Mouse (Mus musculus): ENCODE data around the gene Amdhd1. TPM values are rescaled to one million over a fixed set of nuclear protein-coding genes. Genes with fewer than 3 reads are reported as not detected.
"Not testable (repeated sequence)": the region's sequence is repeated elsewhere in the genome, so short reads cannot be mapped to it uniquely, and the experiment has no call there.

The Amdhd1 gene
- polyA plus RNA-seq, 1 experiment from 2014 or later: 1.7 TPM

DNA sequence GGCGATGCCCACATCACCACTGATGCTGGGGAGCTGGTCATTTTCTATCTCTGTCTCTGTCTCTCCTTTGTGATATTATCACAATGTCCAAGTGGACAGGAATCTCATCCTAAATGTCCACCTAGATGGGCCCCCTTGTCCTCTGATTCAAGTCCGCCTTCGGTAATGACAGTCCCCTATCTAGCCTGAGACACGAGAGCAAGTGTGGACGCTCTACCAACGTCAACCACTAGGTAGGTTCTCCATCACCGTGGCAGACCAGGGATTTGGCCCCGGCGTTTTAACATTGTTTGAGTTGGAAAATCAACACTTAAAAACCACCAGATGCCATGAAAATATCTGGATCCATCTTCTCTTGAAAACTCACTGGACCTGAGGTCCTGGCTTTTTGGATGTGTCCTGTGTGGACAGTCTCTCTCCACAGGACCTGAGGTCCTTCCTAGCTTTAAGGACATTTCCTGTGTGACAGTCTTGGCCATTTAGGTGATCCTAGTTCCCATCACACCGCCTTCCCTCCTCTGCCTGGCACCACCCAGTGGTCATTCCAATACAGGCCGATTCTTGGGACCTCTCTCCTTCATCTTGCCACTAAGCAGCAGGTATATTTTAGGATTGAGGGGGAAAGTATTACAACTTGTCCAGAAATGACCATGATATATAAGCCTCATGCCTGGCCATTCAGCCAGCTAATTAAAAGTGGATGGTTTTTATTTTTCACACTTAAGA, 28.2 kb upstream of the Amdhd1 start:
- H3K36me3 ChIP-seq (ENCODE audit: control insufficient read depth, insufficient read depth, low read length): no peaks in the 10 kb centered on the region
- no peaks in the 10 kb centered on the region for H3K9me3 ChIP-seq (replicated peaks; ENCODE audit: control insufficient read depth, low read length)
- ATAC-seq (ENCODE audit: insufficient read depth, low FRiP score): no peak
- no peaks in the 10 kb centered on the region for H3K27me3 ChIP-seq (ENCODE audit: control insufficient read depth, insufficient read depth, low read length)
- H3K4me2 ChIP-seq (ENCODE audit: low read depth, low read length): no peak overlapping the region
- WGBS: 84% methylated on average over 11 of the region's 11 CpGs
- no peak overlapping the region for H3K4me3 ChIP-seq (replicated peaks; ENCODE audit: low read length)
- H3K27ac ChIP-seq (ENCODE audit: low read length): no peak overlapping the region
- no peak overlapping the region for H3K9ac ChIP-seq (ENCODE audit: low read length)
- no peaks in the 10 kb centered on the region for H3K4me1 ChIP-seq (ENCODE audit: control insufficient read depth, insufficient read depth, low read length)

DNA sequence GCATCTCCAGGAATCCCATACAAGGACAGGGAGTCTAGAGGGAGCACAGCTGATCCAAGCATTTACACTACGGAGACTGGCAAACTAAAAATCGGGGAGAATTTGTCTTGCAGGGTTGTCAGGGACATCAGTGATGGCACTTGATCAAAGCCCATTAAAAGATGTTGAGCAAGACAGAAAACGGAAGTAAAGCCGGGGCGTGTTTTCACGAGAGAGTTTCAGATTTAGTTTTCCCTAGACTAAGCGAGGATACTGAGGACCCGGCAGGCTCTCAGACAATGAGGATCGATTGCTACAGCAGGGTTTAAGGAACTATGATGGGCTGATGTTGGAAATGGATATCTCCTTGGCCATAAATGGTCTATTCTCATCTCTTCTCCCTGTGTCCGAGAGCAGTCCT, 27.2 kb upstream of the Amdhd1 start:
- no peak for ATAC-seq (ENCODE audit: insufficient read depth, low FRiP score)
- Histone ChIP-seq H3K27me3 (ENCODE audit: control insufficient read depth, insufficient read depth, low read length) (no peaks in the 10 kb centered on the region), H3K36me3 (ENCODE audit: control insufficient read depth, insufficient read depth, low read length) (no peaks in the 10 kb centered on the region), H3K9me3 (replicated peaks; ENCODE audit: control insufficient read depth, low read length) (no peaks in the 10 kb centered on the region), H3K4me1 (ENCODE audit: control insufficient read depth, insufficient read depth, low read length) (no peaks in the 10 kb centered on the region), H3K27ac (ENCODE audit: low read length) (no peak overlapping the region), H3K4me2 (ENCODE audit: low read depth, low read length) (no peak overlapping the region), H3K4me3 (replicated peaks; ENCODE audit: low read length) (no peak overlapping the region), H3K9ac (ENCODE audit: low read length) (no peak overlapping the region)
- 85% methylated on average over 10 of the region's 10 CpGs for WGBS

DNA sequence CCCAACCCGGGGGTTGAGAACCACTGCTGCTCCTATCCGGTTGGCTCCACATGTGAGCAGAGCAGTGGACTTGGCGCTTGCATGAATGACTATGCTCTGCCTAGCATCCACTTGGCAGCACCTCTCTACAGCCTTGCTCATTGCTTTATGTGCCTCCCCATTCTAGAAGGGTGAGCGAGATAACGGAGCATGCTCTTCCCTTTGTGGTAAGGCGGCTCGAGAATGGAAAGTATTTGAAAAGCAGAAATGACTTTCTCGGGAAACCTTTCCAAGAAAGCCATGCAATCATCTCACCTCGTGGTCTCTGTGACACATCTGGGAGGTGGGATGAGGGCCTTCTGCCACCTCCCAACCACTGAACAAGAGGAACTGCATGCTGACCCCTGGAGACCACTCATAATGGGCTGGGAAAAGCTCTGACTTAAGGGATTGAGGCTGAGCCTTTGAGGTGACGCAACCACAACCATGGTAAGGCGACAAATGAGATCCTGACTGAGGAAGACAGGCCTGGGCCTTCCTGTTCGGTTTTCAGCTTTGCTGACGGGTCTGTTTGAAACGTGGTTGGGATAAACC, 24.8 kb upstream of the Amdhd1 start:
- Histone ChIP-seq H3K36me3 (ENCODE audit: control insufficient read depth, insufficient read depth, low read length) (no peaks in the 10 kb centered on the region), H3K27ac (ENCODE audit: low read length) (no peak overlapping the region), H3K27me3 (ENCODE audit: control insufficient read depth, insufficient read depth, low read length) (no peaks in the 10 kb centered on the region), H3K9ac (ENCODE audit: low read length) (no peak overlapping the region), H3K9me3 (replicated peaks; ENCODE audit: control insufficient read depth, low read length) (0 out of 2 replicates have a peak, but pooled peaks cover 3% of the 10 kb centered on the region), H3K4me1 (ENCODE audit: control insufficient read depth, insufficient read depth, low read length) (no peaks in the 10 kb centered on the region), H3K4me3 (replicated peaks; ENCODE audit: low read length) (no peak overlapping the region), H3K4me2 (ENCODE audit: low read depth, low read length) (no peak overlapping the region)
- no peak for ATAC-seq (ENCODE audit: insufficient read depth, low FRiP score)
- 77% methylated on average over 14 of the region's 14 CpGs for WGBS

DNA sequence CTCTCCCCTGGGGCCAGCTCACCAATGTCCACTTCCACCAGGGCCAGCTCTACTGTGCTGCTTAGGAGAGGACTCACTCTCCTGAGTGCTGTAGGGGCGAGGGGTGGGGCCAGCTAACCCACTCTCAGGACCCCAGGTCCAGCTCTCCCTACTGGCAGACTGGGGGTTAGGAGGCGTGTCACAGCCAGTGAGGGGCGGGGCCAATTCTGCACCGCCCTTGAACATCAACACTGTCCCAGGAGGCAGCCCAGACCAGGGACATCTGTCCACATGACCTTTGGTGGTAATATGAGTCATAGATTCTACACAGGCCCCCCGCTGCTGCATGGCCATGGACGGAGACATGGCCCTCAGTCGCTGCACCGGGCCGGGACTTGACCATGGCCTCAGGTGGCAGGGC, 20.0 kb upstream of the Amdhd1 start:
- no peaks in the 10 kb centered on the region for H3K4me1 ChIP-seq (ENCODE audit: control insufficient read depth, insufficient read depth, low read length)
- H3K9ac ChIP-seq (ENCODE audit: low read length): no peak overlapping the region
- H3K36me3 ChIP-seq (ENCODE audit: control insufficient read depth, insufficient read depth, low read length): no peaks in the 10 kb centered on the region
- no peak for ATAC-seq (ENCODE audit: insufficient read depth, low FRiP score)
- no peak overlapping the region for H3K27ac ChIP-seq (ENCODE audit: low read length)
- WGBS: 56% methylated on average over 9 of the region's 9 CpGs
- 0 out of 2 replicates have a peak, but pooled peaks cover 3% of the 10 kb centered on the region for H3K9me3 ChIP-seq (replicated peaks; ENCODE audit: control insufficient read depth, low read length)
- H3K4me2 ChIP-seq (ENCODE audit: low read depth, low read length): no peak overlapping the region
- no peak overlapping the region for H3K4me3 ChIP-seq (replicated peaks; ENCODE audit: low read length)
- no peaks in the 10 kb centered on the region for H3K27me3 ChIP-seq (ENCODE audit: control insufficient read depth, insufficient read depth, low read length)

DNA sequence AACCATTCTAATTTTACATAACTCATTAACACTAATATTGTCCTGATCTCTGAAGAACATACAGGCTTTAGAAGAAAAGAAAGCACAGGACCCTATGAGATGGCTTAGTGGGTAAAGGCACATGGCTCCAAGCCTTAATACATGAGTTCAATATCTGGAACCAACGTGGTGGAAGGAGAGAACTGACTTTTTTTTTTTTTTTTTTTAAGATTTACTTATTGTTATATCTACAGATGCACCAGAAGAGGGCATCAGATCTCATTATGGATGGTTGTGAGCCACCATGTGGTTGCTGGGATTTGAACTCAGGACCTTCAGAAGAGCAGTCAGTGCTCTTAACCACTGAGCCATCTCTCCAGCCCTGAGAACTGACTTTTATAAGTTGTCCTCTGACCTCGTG, 18.1 kb upstream of the Amdhd1 start:
- H3K9me3 ChIP-seq (replicated peaks; ENCODE audit: control insufficient read depth, low read length); H3K4me1 ChIP-seq (ENCODE audit: control insufficient read depth, insufficient read depth, low read length); H3K36me3 ChIP-seq (ENCODE audit: control insufficient read depth, insufficient read depth, low read length); H3K9ac ChIP-seq (ENCODE audit: low read length); H3K4me2 ChIP-seq (ENCODE audit: low read depth, low read length); H3K27ac ChIP-seq (ENCODE audit: low read length); H3K27me3 ChIP-seq (ENCODE audit: control insufficient read depth, insufficient read depth, low read length); H3K4me3 ChIP-seq (replicated peaks; ENCODE audit: low read length); ATAC-seq (ENCODE audit: insufficient read depth, low FRiP score): not testable (repeated sequence)
- 80% methylated on average over 2 of the region's 2 CpGs for WGBS

DNA sequence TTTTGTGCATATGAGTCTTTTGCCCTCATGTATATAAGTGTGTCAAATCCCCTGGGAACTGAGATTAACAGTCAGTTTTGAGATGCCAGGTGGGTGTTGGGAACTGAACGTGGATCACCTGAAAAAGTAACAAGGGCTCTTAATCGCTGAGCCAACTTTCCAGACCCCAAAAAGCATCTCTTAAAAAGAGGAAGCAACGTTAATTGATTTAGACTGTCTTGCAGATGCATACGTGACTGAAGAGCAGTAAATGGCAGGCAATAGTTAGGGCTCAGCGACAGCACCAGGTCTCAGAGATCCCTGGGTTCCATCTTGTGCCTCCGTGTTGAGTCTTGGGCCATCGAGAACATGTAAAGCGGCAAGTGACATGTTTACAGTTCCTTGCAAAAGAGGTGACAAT, 12.8 kb upstream of the Amdhd1 start:
- H3K4me3 ChIP-seq (replicated peaks; ENCODE audit: low read length): no peak overlapping the region
- no peak overlapping the region for H3K4me2 ChIP-seq (ENCODE audit: low read depth, low read length)
- H3K27ac ChIP-seq (ENCODE audit: low read length): no peak overlapping the region
- 72% methylated on average over 8 of the region's 8 CpGs for WGBS
- no peaks in the 10 kb centered on the region for H3K27me3 ChIP-seq (ENCODE audit: control insufficient read depth, insufficient read depth, low read length)
- no peaks in the 10 kb centered on the region for H3K36me3 ChIP-seq (ENCODE audit: control insufficient read depth, insufficient read depth, low read length)
- no peak overlapping the region for H3K9ac ChIP-seq (ENCODE audit: low read length)
- no peak for ATAC-seq (ENCODE audit: insufficient read depth, low FRiP score)
- no peaks in the 10 kb centered on the region for H3K9me3 ChIP-seq (replicated peaks; ENCODE audit: control insufficient read depth, low read length)
- no peaks in the 10 kb centered on the region for H3K4me1 ChIP-seq (ENCODE audit: control insufficient read depth, insufficient read depth, low read length)

DNA sequence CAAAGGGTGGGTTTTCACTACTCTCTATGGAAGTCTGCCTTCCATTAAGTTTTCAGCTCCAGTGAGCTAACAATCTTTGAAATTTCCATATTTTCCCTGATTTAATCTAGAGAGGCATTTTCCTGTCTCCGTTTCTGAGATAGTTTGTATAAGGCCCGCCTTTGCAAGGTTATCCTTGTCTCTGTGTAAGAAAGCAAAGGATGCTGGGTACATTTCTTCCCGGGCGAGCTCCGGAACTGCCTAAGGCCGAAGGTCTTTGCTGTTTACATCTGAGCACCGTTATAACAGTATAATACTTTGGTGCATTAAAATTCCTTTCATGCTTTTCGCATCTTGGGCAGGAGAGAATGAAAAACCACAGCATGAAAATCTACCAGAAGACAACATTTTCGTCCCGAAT, 10.0 kb upstream of the Amdhd1 start:
- H3K27ac ChIP-seq (ENCODE audit: low read length): no peak overlapping the region
- no peak overlapping the region for H3K4me3 ChIP-seq (replicated peaks; ENCODE audit: low read length)
- ATAC-seq (ENCODE audit: insufficient read depth, low FRiP score): no peak
- H3K4me2 ChIP-seq (ENCODE audit: low read depth, low read length): peak overlapping the region; percentile 13; the same call in 1 of the 2 replicates
- H3K36me3 ChIP-seq (ENCODE audit: control insufficient read depth, insufficient read depth, low read length): no peaks in the 10 kb centered on the region
- H3K27me3 ChIP-seq (ENCODE audit: control insufficient read depth, insufficient read depth, low read length): no peaks in the 10 kb centered on the region
- WGBS: 39% methylated on average over 10 of the region's 10 CpGs
- H3K4me1 ChIP-seq (ENCODE audit: control insufficient read depth, insufficient read depth, low read length): no peaks in the 10 kb centered on the region
- no peak overlapping the region for H3K9ac ChIP-seq (ENCODE audit: low read length)
- no peaks in the 10 kb centered on the region for H3K9me3 ChIP-seq (replicated peaks; ENCODE audit: control insufficient read depth, low read length)

DNA sequence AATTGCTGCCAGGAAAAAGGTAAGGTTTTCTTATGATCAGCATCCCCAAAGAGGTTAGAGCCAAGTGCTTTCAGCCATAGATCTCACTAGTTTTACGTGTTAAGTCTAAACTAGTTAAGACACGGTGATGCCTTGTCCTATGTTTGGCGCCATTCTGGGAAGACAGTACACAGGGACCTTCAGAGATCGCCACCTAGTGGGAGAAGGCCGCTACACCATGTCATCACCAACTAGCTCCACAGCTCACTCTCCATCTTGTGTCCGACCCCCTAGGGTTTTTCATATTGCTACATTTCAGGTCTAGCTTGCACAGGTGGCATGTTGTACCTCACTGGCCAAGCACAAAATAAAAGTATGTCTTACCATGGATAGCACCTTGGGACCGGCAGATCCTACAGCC, 9.2 kb upstream of the Amdhd1 start:
- no peak overlapping the region for H3K27ac ChIP-seq (ENCODE audit: low read length)
- no peak overlapping the region for H3K4me3 ChIP-seq (replicated peaks; ENCODE audit: low read length)
- no peaks in the 10 kb centered on the region for H3K27me3 ChIP-seq (ENCODE audit: control insufficient read depth, insufficient read depth, low read length)
- WGBS: 13% methylated on average over 7 of the region's 7 CpGs
- H3K9ac ChIP-seq (ENCODE audit: low read length): no peak overlapping the region
- H3K36me3 ChIP-seq (ENCODE audit: control insufficient read depth, insufficient read depth, low read length): no peaks in the 10 kb centered on the region
- ATAC-seq (ENCODE audit: insufficient read depth, low FRiP score): peak; percentile 58; the same call in 1 of the 2 replicates
- no peaks in the 10 kb centered on the region for H3K4me1 ChIP-seq (ENCODE audit: control insufficient read depth, insufficient read depth, low read length)
- H3K9me3 ChIP-seq (replicated peaks; ENCODE audit: control insufficient read depth, low read length): no peaks in the 10 kb centered on the region
- H3K4me2 ChIP-seq (ENCODE audit: low read depth, low read length): no peak overlapping the region

DNA sequence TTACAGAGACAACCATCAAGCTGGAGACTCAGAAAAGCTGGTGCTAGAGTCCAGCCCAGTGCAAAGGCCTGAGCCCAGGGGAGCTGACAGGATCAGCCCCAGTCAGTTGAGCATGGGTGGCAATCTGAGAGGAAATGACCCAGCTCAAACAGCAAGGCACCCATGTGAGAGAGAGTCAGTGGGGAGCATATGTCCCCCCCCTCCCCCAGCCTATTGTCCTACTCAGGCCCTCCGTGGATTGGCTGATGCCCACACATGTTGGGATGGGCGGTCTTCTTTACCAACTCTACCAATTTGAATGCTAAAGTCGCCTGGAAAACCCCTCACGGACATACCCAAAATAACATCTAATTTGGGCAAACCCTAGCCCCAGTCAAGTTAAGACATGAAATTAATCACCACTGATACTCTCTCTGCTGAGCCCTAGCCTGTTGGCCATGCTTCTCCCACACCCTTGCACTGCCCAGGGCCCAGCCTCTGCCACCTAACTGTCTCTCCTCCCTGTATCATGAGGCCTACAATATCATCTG, 8.0 kb upstream of the Amdhd1 start:
- 86% methylated on average over 4 of the region's 4 CpGs for WGBS
- H3K27me3 ChIP-seq (ENCODE audit: control insufficient read depth, insufficient read depth, low read length): no peaks in the 10 kb centered on the region
- no peak overlapping the region for H3K4me3 ChIP-seq (replicated peaks; ENCODE audit: low read length)
- H3K36me3 ChIP-seq (ENCODE audit: control insufficient read depth, insufficient read depth, low read length): no peaks in the 10 kb centered on the region
- H3K4me1 ChIP-seq (ENCODE audit: control insufficient read depth, insufficient read depth, low read length): no peaks in the 10 kb centered on the region
- no peak overlapping the region for H3K4me2 ChIP-seq (ENCODE audit: low read depth, low read length)
- H3K9me3 ChIP-seq (replicated peaks; ENCODE audit: control insufficient read depth, low read length): no peaks in the 10 kb centered on the region
- ATAC-seq (ENCODE audit: insufficient read depth, low FRiP score): no peak
- H3K27ac ChIP-seq (ENCODE audit: low read length): no peak overlapping the region
- no peak overlapping the region for H3K9ac ChIP-seq (ENCODE audit: low read length)

Data from stomach, embryonic 16.5 days (tissue).